Mouse (Mus musculus) liver, adult 2 months (tissue): Measurements from ENCODE around the gene Blcap.

ENCODE experiments used
- CTCF ChIP-seq: fragments of 200-500 bp; IDR thresholded peaks from 2 replicates; pipeline ENCODE4 v1.5.1; 2011; ENCODE audit warnings: low read depth, low read length, control low read depth
- POLR2A ChIP-seq: fragments of 200-500 bp; IDR thresholded peaks from 2 replicates; pipeline ENCODE4 v1.6.1; 2011; ENCODE audit warnings: low read length, control low read depth; ENCODE audit not compliant: insufficient read depth; ENCODE audit errors: extremely low read depth

DNA sequence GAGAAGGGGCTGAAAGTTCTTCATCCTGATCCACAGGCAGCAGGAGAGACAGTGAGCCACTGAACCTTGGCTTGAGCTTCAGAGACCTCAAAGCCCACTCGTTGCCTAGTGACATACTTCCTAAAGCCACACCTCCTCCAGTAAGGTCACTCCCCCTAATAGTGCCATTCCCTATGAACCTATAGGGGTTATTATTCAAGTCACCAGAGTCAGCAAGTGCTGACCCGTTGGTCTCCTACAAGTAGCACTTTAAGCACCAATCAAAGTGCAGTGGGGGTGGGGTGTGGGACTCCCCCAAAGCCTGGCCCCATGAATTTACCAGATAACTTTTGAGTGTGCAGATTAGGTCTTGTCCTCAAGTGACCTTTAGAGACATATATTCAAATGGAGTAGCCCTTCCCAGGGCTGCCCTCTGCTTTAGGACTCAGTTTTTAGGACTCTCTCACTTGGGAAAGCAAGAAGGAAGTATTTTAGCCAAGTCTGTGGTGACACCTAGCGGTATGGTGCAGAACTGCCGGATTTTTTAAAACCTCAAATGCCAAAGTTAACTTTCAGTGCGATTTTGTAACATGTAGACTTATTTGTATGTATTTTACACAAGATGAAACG lies at the start of gene Blcap:
- peak; percentile 33; the same call in 1 of the 2 replicates for TF ChIP-seq CTCF
- TF ChIP-seq POLR2A: no peak
